Mouse (Mus musculus) cerebellum, adult (tissue): ENCODE results near the gene Itgb4.

Experiments used
- ATAC-seq: cut with Nextera tagmentation; 2 replicates; pipeline ENCODE4 v1.9.2; 2017; ENCODE audit warnings: mild to moderate bottlenecking, moderate library complexity, mixed read lengths; ENCODE audit not compliant: insufficient number of reproducible peaks, low FRiP score, low TSS enrichment

Itgb4 gene

DNA sequence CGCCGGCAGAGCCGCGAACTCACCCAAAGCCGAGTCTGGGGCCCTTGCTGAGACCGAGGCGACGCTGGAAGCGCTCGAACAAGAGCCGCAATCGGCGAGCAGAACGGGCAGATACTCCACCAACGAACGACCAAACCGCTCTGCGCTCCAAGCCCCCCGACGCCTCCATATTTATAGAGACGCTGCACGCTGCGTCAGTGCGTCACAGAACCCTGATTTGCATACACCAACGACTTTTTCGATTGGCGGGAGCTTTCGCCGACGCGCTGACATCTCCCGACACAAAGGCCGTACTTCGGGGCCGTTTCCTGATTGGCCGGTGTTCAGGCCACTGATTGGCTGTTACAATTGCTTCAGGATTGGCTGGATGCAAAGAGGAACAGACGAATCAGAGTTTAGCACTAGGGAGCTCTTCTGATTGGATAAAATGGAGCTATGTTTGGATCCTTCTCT, 49.9 kb downstream of the Itgb4 start:
- ATAC-seq: peak; percentile 96

DNA sequence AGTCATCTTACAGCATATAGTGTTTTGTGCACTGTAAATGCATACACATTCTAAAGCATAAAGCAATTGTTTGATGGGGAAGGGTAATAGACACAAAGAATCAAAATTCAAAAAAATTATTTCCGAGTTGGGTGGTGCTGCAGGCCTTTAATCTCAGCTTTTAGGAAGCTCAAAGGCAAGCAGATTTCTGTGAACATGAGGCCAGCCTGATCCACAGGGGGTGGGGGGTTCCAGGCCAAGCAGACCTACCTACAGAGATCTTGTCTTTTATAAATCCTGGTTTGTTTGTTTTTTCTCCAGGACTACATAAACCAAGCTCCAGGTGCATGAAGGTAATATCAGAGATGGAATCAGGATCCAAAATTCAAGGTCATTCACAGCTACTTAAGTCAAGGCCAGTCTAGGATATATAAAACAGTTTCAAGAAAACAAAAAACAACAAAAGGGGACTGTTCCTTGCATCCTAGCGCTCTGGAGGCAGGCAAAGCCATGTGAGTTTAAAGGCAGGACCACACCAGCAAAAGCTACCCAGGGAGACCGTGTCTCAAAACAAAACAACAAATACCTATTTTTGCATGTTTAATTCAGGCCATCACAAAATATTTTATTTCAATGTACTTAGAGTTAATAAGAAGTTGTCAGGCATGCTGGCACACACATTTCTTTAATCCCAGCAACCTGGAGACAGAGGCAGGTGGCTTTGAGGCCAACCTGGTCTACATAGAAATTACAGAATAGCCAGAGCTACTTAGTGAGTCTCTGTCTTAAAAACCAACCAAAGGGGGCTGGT, 50.7 kb downstream of the Itgb4 start:
- ATAC-seq: no peak

DNA sequence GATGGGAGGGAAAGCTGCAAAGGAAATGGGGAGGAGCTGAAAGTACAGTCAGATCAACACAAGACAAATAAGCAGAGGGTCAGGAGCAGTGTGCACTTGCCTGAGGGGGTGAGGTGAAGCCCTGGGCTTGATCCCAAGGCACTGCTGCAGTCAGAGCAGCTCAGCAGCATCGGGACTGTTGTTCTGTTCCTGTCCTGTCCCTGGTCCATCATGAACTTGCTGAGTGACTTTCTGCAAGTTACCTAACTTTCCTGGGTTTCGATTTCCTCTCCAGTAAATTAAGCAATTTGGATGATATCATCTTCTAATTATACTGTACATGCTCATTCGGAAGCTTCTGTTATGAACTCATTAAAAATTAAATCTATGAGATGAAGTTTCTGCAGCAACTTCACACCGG, 53.2 kb downstream of the Itgb4 start, which contains the start of gene H3f3b:
TSS of gene H3f3b (minus strand) at position 207 of the 400 bp plus-strand sequence.
- ATAC-seq: no peak

DNA sequence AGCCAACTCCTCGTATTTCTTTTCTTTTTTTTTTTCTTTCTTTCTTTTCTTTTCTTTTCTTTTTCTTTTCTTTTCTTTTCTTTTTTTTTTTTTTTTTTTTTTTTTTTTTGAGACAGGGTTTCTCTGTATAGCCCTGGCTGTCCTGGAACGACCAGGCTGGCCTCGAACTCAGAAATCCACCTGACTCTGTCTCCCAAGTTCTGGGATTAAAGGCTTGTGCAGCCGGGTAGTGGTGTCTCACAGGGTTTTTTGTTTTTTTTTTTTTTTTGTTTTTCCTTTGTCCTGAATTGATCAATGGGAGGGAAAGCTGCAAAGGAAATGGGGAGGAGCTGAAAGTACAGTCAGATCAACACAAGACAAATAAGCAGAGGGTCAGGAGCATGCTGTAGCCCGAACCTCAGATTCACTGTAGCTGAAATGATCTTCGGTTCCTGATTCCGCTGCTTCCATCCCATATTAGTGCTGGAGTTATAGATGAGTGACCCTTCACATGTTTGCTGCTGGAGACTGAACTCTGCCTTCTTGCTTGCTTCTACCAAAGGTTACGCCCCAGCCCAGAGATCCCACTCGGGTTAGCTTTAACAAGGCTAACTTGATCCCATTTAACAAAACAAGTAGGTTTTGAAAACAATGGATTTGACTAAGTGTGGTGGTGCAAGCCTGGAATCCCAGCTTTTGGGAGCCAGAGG, 53.8 kb downstream of the Itgb4 start:
- ATAC-seq: no peak

DNA sequence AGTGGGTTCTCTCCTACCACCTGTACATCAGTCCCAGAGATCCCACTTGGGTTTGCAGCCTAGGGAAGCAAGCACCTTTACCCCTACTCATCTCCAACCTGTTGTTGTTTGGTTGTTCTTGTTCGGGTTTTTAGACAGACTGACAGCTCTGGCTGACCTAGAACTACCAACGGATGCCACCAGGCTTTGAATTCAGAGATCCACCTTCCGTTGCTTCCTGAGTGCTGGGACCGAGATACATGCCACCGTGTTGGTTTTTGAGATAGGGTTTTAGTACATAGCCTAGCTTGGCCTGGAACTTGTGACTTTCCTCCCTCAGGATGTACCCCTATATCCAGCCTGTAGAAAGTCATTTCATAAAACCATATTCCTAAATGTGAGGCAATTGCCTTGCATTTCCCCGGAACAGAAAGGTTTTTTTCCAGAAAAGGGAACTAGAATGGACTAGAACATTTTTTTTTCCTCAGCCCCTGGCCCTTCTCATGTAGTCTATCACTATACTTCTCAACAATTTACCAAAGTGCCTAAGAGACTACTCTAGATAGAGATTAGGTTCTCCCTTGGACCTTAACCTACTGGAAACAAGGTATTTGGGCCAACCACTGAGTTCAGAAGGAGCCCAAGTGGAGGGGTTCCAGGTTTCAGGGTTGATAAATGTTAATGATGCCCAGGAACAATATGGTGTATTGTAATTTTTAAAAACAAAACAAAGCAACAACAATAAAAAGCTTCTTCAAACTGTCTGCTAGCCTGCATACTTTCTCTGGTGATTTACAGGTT, 54.8 kb downstream of the Itgb4 start:
- ATAC-seq: no peak

DNA sequence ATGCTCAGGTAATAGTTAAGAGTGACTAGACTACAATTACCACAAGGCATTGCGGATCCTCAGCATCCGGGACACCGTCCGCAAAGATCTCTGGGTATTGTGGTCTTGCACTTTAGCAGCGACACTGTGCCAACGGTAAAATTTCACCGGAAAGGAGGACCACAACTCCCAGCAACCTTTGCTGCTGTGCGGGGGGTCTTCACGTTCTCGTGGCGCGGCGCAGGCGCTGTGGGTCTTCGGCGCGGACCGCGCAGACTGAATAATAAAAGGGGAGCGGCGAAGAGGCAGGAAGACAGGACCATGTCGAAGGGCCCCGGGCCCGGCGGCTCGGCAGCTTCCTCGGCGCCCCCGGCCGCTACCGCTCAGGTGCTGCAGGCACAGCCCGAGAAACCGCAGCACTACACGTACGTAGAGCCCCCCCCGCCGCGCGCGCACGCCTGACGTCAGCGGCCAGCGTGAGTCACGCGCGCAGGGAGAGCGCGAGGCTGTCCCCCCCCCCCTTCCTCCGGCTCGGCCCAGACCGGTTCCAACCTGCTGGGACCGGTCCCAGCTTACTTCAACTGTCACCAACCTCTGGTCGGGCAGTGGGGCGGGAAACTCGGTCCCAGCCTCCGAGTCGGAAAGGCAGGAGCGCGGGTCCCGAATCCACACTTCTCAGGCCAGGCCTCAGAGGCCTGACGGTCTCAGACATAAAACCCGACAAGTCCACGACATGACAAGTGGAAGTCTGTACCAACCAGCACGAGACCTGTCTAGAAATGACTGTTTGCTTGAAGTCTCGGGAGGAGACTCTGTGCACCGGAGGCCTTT, 55.8 kb downstream of the Itgb4 start, which contains the start of gene Unk:
TSS of gene Unk (plus strand) at position 235 of the 810 bp plus-strand sequence.
- ATAC-seq: peak; percentile 92

DNA sequence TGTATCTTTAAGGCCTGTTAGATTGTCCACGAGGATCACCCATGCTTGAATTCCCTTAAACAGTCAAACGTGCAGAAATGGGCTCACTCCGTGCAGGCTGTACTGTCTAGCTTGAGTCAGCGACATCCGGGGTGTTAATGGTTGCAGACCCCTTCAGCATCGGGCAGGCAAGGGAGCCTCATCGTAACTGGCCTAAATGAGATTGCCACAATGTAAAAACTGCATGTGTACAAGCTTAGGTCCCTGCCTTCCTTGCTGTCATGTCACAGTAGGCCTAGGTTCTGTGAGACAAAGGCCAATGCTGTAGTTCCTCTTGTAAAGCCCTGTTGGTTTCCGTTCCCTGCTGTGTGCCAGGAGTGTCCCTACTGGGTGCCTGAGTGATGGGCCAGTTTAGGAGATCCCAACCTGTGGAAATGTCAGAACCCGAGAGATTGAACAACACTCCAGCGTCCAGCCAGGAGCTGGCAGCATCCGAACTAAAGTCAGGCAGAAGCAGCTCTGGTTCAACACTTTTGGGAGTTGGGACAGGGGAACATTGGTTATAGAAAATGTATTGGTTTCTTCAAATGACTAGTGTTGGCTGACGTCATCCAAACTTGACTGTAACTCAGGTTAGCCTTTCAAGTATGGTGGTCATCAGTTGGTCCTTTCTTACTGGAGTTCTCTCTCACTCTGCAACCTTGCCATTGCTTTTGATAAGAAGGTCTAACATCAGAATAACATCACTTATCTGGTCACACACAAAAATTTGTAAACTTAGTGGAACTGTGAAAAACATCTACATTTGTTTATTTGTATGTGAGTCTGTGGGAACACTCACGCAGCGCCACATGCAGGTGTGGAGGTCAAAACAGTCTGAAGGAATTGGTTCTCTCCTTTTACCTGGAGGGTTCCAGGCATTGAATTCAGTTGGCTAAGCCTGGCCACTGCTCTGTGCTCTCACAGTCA, 56.7 kb downstream of the Itgb4 start:
- ATAC-seq: no peak

DNA sequence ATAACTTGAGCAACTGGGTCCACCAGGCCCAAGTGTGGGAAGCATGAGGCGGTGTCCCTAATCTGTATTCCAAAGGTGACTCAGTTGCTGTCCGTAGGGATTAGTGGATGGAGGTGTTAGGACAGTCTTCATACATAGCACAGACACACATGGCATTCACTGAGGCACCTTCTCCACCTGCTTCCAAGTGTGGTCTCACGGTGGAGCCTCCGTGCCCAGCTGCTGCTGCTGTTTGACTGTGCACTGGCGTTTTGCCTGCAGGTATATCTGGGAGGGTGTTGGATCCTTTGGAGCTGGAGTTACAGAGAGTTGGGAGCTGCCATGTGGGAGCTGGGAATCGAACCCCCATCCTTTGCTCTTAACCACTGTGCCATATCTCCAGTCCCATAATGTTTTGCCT, 60.1 kb downstream of the Itgb4 start:
- no peak for ATAC-seq

DNA sequence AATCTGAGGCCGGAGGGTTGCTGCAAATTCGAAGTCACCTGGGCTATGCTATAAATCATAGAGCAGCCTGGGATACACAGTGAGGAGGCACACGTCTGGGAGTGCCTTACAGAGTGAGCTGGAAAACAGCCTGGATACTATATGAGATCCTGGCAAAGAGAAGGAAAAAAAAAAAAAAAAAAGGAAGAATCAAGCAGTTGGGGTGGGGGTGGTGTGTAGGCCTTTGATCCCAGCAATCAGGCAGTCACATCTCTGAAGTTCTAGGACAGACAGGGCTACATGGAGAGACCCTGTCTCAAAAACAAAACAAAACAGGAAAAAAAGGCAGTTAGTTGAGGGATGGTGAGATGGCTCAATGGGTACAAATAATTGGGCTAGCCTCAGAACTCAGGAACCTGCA, 62.2 kb downstream of the Itgb4 start:
- ATAC-seq: no peak

DNA sequence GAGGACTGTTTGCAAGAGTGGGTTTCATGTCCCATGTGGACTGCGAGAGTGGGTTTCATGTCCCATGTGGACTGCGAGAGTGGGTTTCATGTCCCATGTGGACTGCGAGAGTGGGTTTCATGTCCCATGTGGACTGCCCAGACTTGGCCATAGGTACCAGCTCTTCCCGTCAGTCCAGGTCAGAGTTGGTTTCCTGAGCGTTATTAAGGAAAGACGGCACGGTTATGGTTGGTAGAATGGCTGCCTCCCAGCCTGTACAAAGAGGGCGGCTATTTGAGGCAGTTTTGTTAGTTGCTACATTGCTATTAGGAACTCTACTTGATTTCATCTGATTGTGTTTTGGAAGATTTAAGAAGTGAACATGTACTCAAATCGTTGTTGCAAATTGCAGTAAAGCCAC, 63.3 kb downstream of the Itgb4 start:
- no peak for ATAC-seq

DNA sequence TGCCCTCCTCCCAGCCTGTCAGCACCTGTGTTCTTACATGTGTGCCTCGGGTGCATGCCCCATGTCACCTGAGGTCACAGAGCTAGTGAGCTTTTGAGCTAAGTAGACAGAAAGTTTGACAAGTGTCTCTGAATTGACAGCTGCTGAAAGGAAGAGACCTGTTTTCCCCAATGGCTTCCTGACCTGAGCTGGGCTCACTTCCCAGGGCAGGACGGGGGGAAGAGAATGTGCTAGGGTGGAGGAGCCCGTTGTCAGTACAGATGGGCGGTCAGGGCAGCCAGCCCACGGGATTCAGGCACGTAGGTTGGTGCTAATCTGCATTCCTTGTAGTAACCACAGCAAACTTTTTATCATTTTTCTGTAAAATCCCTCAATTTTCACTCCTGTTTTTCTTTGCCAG, 66.1 kb downstream of the Itgb4 start:
- no peak for ATAC-seq

DNA sequence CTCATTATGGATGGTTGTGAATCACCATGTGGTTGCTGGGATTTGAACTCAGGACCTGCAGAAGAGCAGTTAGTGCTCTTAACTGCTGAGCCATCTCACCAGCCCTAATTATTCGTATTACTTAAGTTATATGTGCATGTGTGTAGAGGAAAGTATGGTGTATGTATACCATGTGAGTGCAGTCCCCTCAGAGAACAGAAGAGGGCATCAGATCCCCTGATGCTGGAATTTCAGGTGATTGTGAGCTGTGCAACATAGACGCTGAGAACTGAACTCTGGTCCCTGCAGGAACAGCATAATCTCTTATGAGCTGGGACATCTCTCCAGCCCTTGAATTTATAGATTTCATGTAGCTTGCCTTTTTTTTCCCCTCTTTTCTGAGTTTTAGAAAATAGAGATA, 67.3 kb downstream of the Itgb4 start:
- ATAC-seq: no peak

DNA sequence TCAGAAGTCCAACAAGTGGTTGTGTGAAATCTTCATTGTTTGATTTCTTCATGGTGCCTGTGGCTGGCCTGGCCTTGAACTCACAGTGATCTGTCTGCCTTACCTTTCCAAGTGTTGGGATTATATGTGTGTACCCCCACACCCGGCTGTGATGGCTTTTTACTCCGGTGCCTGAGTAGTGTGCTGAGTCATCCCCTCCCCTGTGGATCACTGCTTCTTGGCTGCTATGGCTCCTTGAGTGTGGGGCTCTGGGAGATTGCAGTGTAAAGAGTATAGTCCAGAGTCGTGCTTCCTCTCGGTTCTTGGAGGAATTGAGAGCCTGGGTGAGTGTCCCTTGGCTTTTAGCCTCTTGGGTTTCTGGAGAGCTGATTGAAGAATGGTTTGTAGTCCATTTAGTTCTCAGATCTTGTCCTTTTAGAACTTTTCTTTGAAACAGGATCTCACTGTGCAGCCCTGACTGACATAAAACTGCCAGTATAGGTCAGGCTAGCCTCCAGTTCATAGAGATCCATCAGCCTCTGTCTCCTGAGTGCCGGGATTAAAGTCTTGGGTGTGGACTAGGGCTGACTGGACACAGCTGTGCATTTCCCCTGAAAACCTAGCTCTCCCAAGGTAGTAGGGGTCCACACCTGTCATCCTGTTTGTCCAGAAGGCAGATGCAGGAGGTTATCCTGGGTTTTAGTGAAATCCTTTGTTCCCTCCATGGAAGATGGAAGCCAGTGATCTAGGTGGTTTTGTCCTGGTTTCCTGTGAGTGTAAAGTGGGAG, 68.0 kb downstream of the Itgb4 start:
- no peak for ATAC-seq

DNA sequence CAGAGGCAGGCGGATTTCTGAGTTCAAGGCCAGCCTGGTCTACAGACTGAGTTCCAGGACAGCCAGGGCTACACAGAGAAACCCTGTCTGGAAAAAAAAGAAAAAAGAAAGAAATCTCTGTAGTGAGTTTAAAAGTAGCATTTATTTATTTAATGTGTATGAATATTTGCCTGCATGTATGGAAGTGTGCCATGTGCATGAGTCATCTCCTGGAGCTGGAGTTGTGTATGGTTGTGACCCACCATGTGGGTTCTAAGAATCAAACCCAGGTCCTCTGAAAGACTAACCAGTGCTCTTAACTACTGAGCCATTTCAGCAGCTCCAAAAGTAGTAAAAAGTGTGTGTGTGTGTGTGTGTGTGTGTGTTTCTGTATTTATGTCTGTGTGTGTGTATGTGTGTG, 68.8 kb downstream of the Itgb4 start:
- no peak for ATAC-seq

DNA sequence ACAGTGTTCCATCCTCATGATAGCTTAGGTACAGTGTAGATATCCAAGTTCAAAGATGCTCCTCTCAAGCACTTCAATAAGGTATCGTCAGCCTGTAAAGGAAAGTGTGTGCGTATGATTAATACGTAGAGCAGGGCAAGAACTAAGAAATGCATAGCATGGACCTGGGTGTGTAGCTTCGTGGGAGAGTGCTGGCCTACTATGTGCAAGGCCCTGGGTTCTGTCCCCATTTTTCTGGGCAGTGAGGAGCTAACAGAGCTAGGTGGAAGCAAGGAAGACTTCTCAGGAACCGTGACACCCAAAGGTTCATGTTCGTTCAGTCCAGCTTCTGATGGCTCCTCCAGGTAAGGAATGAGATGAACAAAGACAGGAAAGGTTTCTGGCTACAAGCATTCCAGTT, 70.7 kb downstream of the Itgb4 start:
- ATAC-seq: no peak

DNA sequence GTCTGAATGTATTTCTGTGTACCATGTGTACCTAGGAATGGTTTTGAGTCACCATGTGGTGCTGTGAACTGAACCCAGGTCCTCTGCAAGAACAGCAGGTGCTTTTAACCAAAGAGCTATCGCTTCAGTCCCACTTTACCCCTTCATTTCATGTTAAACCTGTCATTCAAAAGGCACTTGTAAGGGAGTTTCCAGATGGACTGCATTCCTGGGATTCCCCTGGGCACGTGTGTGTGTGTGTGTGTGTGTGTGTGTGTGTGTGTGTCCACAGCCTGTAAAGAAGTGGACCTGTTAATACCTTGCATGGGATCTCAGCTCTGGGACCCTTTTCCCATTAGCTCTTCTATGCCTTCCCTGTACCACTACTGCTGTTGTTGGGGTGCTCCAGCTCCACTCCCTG, 75.1 kb downstream of the Itgb4 start:
- ATAC-seq: no peak

DNA sequence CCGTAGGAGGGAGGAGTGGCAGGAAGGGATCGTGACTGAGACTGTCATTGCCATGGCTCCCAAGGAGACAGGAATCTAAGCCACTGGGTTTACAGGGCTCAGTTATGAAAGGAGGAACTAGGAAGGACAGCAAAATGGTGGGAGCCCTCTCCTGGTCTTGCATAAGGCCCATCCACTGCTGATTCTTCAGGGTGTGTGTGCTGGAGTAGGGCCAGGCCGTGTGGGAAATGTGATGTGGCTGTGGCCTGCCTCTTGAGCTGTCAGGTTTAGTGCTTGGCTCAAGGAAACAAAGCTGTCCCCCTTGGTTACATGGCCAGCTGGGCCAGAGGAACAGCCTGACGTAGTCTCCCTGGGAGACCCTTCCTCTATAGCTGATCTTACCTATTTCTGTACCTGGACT, 75.7 kb downstream of the Itgb4 start:
- ATAC-seq: no peak

DNA sequence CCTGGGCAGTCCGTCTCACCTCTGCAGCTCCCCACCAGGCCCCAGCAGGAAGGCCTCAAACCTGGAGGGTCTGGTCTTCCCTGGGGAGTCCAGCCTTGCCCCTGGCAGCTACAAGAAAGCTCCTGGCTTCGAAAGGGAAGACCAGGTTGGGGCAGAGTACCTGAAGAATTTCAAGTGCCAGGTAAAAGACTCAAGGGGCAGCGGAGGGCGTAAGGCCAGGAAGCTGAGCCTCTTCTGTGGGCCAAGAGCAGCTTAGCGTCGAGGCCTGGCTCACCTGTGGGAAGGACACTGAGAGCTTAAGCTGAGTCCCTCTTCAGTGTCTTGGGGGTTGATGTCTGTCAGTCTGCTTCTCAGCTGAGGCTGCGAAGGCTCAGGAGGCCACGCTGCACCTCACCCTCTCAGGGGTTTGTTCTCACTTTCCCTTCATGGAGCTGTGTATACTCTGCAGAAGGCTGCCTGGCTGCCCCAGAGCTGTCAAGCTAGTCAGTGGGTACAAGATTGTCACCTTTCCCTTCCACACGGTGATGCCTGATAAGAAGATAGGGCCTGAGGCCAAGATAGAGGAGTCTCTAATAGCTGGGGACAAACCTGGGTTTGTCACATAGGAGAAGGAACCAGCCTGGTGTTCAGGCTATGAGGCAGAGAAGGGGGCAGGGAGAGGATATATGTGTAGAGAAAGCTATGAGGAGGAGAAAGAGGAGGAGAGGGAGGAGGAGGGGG, 79.2 kb downstream of the Itgb4 start:
- ATAC-seq: no peak
